Mouse (Mus musculus) olfactory bulb, adult 2 months (tissue): ENCODE results near the gene Sept1.

ENCODE experiments used
- CTCF ChIP-seq: fragments of 200-500 bp; IDR thresholded peaks from 2 replicates; pipeline ENCODE4 v1.5.1; 2012; ENCODE audit warnings: low read depth, mild to moderate bottlenecking, low read length, moderate library complexity; ENCODE audit not compliant: insufficient read depth
- POLR2A ChIP-seq: fragments of 200-500 bp; IDR thresholded peaks from 2 replicates; pipeline ENCODE4 v1.6.1; 2012; ENCODE audit warnings: mild to moderate bottlenecking, low read depth, low read length, moderate library complexity; ENCODE audit not compliant: insufficient read depth

DNA sequence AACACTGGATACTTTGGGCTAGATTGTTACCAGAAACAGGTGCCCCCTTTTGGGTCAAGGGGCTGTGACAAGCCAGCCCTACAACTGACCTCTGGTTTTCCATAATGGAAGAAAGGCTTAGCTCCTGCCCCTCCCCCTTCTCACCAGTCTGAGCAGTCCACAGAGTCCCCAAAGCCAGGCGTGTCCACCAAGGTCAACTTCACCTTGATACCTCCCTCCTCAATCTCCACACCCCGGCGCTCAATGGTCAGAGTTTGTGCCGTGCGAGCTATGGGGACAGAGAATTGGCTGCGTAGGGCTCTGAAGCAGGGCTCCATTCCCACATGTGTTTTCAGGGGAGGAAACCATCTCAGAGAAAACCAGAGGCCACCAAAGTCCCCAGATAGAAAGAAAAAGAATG is 15.5 kb downstream of the Sept1 start:
- TF ChIP-seq CTCF (no peak), POLR2A (no peak)
